Mouse (Mus musculus) frontal cortex, adult 2 months (tissue): Measurements from ENCODE around the gene Gm11020. TPM values are rescaled to one million over a fixed set of nuclear protein-coding genes. Genes with fewer than 3 reads are reported as not detected.

Source experiments
- DNase-seq, 2 experiments: peaks; one replicate each; pipeline ENCODE4 v3.0.0; 2022; ENCODE audit warnings: low spot score in 1 of 2; ENCODE audit errors: extremely low spot score in 1 of 2
- polyA plus RNA-seq: library from polyadenylated mRNA; depleted of rRNA; stranded (reverse); fragments of >200 nt; gene quantifications from 2 replicates; pipeline ENCODE4 v1.2.3, GENCODE M21; 2012; rRNA removed

Gm11020 gene
- polyA plus RNA-seq, 1 experiment: not detected

GRCm38 (mm10) chr8:104341106-104341561, 19.8 kb downstream of the Gm11020 start:
- DNase-seq: peak in 1 of 2 experiments; percentile 21

- DNase-seq: no peak
These were observed 20.3 kb downstream of the Gm11020 start for GRCm38 (mm10) chr8:104341678-104342077.

GRCm38 (mm10) chr8:104342426-104342825, 21.1 kb downstream of the Gm11020 start:
- DNase-seq: no peak

- DNase-seq: peak; percentile 71 to 91
These were observed 22.6 kb downstream of the Gm11020 start for GRCm38 (mm10) chr8:104343957-104344356.

GRCm38 (mm10) chr8:104344622-104345021, 23.3 kb downstream of the Gm11020 start:
- DNase-seq: no peak

GRCm38 (mm10) chr8:104346706-104347105, 25.3 kb downstream of the Gm11020 start:
- DNase-seq: no peak

GRCm38 (mm10) chr8:104348971-104349370, 27.6 kb downstream of the Gm11020 start:
- DNase-seq: no peak

GRCm38 (mm10) chr8:104350047-104350446, 28.7 kb downstream of the Gm11020 start:
- DNase-seq: no peak

- no peak for DNase-seq
These were observed 31.8 kb downstream of the Gm11020 start for GRCm38 (mm10) chr8:104353186-104353585.

GRCm38 (mm10) chr8:104354504-104354903, 33.1 kb downstream of the Gm11020 start:
- no peak for DNase-seq

- no peak for DNase-seq
These were observed 37.3 kb downstream of the Gm11020 start for GRCm38 (mm10) chr8:104358637-104359036.

- DNase-seq: no peak
These were observed 38.5 kb downstream of the Gm11020 start for GRCm38 (mm10) chr8:104359778-104360456.

- DNase-seq: no peak
These were observed 44.3 kb downstream of the Gm11020 start for GRCm38 (mm10) chr8:104365695-104366094.

GRCm38 (mm10) chr8:104367398-104367797, 46.0 kb downstream of the Gm11020 start:
- DNase-seq: no peak

- DNase-seq: no peak
These were observed 48.2 kb downstream of the Gm11020 start for GRCm38 (mm10) chr8:104369591-104369990.

- DNase-seq: no peak
These were observed 48.7 kb downstream of the Gm11020 start for GRCm38 (mm10) chr8:104370071-104370470.

GRCm38 (mm10) chr8:104371121-104371520, 49.8 kb downstream of the Gm11020 start:
- no peak for DNase-seq

Other genes with a start within 250 kb of the Gm11020 start
- 13.6 and 13.8 TPM in 2 replicates for gene Cdh5, start 219.9 kb upstream of the Gm11020 start, polyA plus RNA-seq
- 21.5 and 22.2 TPM in 2 replicates for gene Bean1, start 151.1 kb upstream of the Gm11020 start, polyA plus RNA-seq
- gene Tk2, start 73.0 kb upstream of the Gm11020 start, polyA plus RNA-seq: 40.6 and 42.8 TPM in 2 replicates
- gene Cklf, start 70.7 kb upstream of the Gm11020 start, polyA plus RNA-seq: 13.1 and 13.7 TPM in 2 replicates
- gene Cmtm2a, start 28.4 kb upstream of the Gm11020 start, polyA plus RNA-seq: not detected in 2 replicates
- not detected in 2 replicates for gene Gm45711, start 11.5 kb upstream of the Gm11020 start, polyA plus RNA-seq
- not detected in 2 replicates for gene Cmtm1, start 11.4 kb upstream of the Gm11020 start, polyA plus RNA-seq
- not detected in 2 replicates for gene Cmtm2b, start 663 bp downstream of the Gm11020 start, polyA plus RNA-seq
- gene Cmtm3, start 17.8 kb downstream of the Gm11020 start, polyA plus RNA-seq: 20.4 and 22.4 TPM in 2 replicates
- 40.0 and 43.8 TPM in 2 replicates for gene Cmtm4, start 74.2 kb downstream of the Gm11020 start, polyA plus RNA-seq
- 154 and 165 TPM in 2 replicates for gene Dync1li2, start 121.5 kb downstream of the Gm11020 start, polyA plus RNA-seq
- gene Terb1, start 188.3 kb downstream of the Gm11020 start, polyA plus RNA-seq: 0.74 and 0.86 TPM in 2 replicates
- gene Nae1, start 213.1 kb downstream of the Gm11020 start, polyA plus RNA-seq: 78.0 and 87.7 TPM in 2 replicates
- 41.3 and 42.8 TPM in 2 replicates for gene Car7, start 213.1 kb downstream of the Gm11020 start, polyA plus RNA-seq